Mouse (Mus musculus): ENCODE measurements around the gene Adgrf4.

Adgrf4 gene

DNA sequence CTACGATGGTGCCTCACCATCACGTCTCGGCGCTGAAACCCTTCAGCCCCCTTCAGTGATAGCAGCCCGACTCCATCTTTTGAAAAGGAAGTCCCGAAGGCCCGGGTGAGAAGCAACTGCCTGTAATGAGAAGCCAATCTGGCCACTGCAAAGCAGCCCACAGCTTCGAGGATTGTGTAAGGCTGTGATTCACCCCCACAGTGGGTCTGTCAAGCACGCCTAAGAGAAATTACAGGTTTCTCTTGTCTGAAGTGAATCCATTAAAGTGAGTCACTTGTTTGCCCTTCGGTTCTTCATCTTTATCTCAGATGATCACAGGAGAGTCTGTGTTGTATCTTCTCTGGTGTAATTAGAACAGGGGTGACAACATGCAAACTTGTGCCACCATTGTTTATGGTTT lies at the start of gene Adgrf4:
TSS of gene Adgrf4 (minus strand) at position 149 of the 400 bp plus-strand sequence.
- DNase-seq (ENCODE audit: low spot score), result no peak

DNA sequence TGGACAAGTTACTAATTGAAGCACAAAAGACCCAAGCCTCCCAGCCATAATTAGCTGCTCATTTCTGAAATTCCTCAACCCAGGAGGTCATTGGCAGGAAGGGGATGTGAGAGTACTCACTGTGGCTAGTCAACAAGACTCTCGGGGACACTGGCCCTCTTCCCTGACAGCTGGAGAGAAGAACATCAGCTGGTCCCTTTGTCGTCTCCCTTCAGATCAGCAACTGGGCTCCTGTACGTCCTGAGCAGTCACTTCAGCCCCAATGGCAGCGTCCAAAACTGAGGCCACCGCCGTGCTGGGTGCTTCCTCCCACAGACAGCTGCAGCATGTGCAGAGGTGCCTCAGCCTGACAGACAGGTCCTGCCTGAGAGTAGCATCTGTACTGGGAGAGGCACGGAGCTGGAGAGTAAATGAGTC lies 49.7 kb upstream of the Adgrf4 start, which contains the start of gene Adgrf2:
TSS of gene Adgrf2 (minus strand) at position 379 of the 417 bp plus-strand sequence.
- DNase-seq (ENCODE audit: low spot score), result no peak

DNA sequence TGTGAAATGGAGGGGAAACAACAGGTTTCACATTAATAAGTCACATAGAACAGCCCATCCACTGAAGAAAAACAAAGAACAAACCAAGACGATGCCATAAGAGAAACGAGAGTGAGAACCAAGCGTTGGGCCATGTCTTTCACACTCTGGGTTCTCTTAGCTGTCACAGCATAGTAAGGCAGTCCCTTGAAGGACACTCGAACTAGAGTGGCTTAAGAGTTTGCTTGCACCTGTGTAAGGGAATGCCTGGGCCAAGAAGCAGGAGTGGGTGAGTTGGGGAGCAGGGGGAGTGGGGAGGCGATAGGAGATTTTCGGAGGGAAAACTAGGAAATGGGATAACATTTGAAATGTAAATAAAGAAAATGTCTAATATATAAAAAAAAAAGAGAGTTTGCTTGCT lies 46.7 kb upstream of the Adgrf4 start:
- no peak for DNase-seq (ENCODE audit: low spot score)

- no peak for DNase-seq (ENCODE audit: low spot score)
Observed at GRCm38 (mm10) chr17:42717161-42717560, 25.1 kb upstream of the Adgrf4 start.

- no peak for DNase-seq (ENCODE audit: low spot score)
Observed at GRCm38 (mm10) chr17:42714991-42715390, 22.9 kb upstream of the Adgrf4 start.

DNA sequence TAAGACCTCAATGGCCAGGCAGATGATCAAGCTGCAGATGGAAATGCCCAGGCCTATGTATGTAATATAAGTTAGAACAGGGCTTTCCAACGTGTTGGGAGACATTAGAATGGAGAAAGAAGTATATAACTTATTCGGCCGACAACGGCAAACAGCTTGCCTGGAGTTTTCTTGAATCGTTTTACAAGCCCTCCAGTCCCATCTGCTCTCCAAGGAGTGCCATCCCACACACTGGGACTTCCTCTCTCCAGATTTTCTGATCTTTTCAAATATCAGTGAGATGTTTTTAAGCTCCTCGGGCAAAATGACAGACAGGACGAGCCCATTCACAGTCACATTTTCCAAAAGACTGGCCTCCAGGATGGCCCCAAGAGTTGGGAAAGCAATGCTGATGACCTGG lies 18.6 kb upstream of the Adgrf4 start:
- no peak for DNase-seq (ENCODE audit: low spot score)

GRCm38 (mm10) chr17:42705611-42706010 lies 13.5 kb upstream of the Adgrf4 start:
- no peak for DNase-seq (ENCODE audit: low spot score)

DNA sequence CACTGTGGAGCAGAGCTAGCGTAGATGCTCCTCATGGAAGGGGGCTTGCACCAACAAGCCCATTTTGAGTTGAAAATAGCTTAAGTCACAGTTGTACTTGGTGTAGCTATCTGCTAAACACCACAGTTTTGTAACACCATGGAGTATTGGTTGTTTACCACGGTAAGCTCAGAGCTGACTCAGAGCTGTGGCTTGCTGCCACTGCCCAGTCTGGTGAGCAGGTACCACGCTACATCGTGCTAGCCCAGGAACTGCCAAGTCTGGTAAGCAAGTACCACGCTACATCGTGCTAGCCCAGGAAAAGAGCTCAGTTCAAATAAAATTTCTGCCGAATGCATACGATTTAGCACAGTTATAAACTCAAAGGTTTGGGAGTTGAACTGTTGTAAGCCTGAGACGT lies 10.1 kb upstream of the Adgrf4 start:
- no peak for DNase-seq (ENCODE audit: low spot score)

DNA sequence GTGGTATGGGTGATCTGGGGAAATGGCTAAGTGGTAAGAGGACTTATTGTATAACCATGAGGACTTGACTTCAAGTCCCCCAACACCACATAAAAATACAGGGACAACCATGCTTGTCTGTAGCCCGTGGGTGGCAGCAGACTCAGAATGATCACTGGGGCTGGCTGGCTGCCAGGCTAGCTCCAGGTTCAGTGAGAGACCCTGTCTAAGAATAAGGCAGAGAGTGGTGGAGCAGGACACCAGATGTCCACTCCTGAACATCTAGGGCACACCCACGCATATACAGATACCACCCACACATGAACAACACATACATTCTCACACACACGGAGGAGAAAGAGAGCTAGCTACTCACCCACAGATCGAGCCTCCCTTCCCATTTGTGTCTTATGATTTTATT lies 2.6 kb upstream of the Adgrf4 start:
- peak; percentile 5 for DNase-seq (ENCODE audit: low spot score)

GRCm38 (mm10) chr17:42690531-42690930 lies 1.6 kb downstream of the Adgrf4 start:
- DNase-seq (ENCODE audit: low spot score), result no peak

- DNase-seq (ENCODE audit: low spot score), result peak; percentile 61
Observed at GRCm38 (mm10) chr17:42658634-42659422, 33.3 kb downstream of the Adgrf4 start.

GRCm38 (mm10) chr17:42643416-42643815 lies 48.7 kb downstream of the Adgrf4 start:
- no peak for DNase-seq (ENCODE audit: low spot score)

- no peak for DNase-seq (ENCODE audit: low spot score)
Observed at GRCm38 (mm10) chr17:42630206-42630605, 61.9 kb downstream of the Adgrf4 start.

DNA sequence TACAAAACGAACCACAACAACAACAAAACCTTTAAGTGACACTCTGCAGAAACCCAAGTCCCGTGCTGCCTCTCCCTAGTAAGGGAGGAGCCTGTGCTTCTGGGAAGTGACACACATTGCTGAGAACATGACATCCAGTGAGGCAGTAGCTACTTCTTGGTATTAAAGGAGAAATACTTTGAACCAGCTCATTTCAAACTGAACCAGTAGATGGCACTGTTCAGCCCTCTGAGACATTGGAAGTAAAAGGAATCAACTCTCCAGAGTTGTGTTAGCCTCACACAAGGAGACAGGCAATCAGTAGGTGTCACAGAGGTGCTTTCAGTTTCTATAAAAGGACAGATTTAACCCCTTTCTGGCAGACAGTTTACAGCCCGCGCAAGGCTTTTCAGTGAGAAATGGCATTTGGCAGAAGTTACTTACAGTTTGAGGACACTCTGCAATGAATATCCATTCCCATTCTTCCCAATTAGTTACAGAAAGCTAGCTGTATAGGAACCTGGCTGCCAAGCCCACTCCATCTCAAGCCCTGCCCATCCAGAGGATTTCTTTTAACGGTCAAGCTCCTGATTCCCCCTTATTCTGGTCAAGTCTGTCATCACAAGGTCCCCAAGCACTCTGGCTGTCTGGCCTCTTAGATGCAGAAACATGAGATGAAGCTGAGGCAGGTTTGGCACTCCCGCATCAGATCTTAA lies 78.9 kb downstream of the Adgrf4 start:
- peak; percentile 71 for DNase-seq (ENCODE audit: low spot score)

- no peak for DNase-seq (ENCODE audit: low spot score)
Observed at GRCm38 (mm10) chr17:42611295-42611694, 80.8 kb downstream of the Adgrf4 start, which contains the start of gene Opn5. Gene Opn5, minus strand, starts transcription at chr17:42611395.

GRCm38 (mm10) chr17:42608270-42608669 lies 83.8 kb downstream of the Adgrf4 start:
- DNase-seq (ENCODE audit: low spot score), result no peak
